Mouse (Mus musculus) MEL (cell line): ENCODE results near the gene Slc30a2.

Source experiments
- CTCF ChIP-seq, 3 experiments: IDR thresholded peaks in 2 of 3; conservative IDR thresholded peaks in 1 of 3; 2 replicates each; pipeline ENCODE4 v1.5.1; 2011 to 2012; ENCODE audit warnings: low read length in 3 of 3, low read depth in 2 of 3, mild to moderate bottlenecking in 2 of 3, improper control_type of control experiment in 1 of 3, inconsistent platforms in 1 of 3, mixed read lengths in 1 of 3, moderate library complexity in 1 of 3; ENCODE audit not compliant: control insufficient read depth in 1 of 3, insufficient read depth in 1 of 3, poor library complexity in 1 of 3, severe bottlenecking in 1 of 3
- GATA1 ChIP-seq: IDR thresholded peaks from 2 replicates; pipeline ENCODE4 v1.6.1; 2011; ENCODE audit warnings: low read depth, low read length, improper control_type of control experiment
- MYC ChIP-seq: IDR thresholded peaks from 2 replicates; pipeline ENCODE4 v1.6.1; 2011; ENCODE audit warnings: low read depth, mild to moderate bottlenecking, low read length, improper control_type of control experiment, moderate library complexity
- NRF1 ChIP-seq: IDR thresholded peaks from 2 replicates; pipeline ENCODE4 v1.6.1; 2014; ENCODE audit warnings: low read depth, mild to moderate bottlenecking, inconsistent platforms, low read length, improper control_type of control experiment, moderate library complexity; ENCODE audit not compliant: poor library complexity, insufficient read depth, severe bottlenecking
- POLR2AphosphoS2 ChIP-seq: IDR thresholded peaks from 2 replicates; pipeline ENCODE4 v1.6.1; 2011; ENCODE audit warnings: low read length, improper control_type of control experiment
- RCOR1 ChIP-seq: IDR thresholded peaks from 2 replicates; pipeline ENCODE4 v1.6.1; 2012; ENCODE audit warnings: low read depth, mild to moderate bottlenecking, inconsistent platforms, low read length, improper control_type of control experiment
- USF2 ChIP-seq, 2 experiments: IDR thresholded peaks; 2 replicates each; pipeline ENCODE4 v1.6.1; 2011 to 2012; ENCODE audit warnings: improper control_type of control experiment in 2 of 2, low read length in 2 of 2, borderline replicate concordance in 1 of 2, inconsistent platforms in 1 of 2, low read depth in 1 of 2, mild to moderate bottlenecking in 1 of 2; ENCODE audit not compliant: insufficient read depth in 1 of 2

DNA sequence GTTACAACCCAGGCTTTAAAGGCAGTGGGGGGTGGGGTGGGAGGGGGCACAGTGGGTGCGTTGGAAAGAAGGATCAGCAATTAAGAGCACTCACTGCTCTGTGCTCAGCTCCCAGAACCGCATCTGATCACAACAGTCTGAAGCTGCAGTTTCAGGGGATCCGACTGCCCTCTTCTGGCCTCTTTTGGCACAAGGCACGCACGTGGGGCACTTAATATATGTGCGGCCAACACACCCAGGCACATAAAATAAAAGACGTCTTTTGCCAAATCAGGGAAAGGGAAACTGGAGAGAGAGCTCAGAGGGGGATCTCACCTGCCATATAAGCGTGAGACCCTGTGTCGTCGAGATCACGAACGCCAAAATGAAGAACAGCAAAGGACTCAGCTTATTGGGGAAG, 50.0 kb downstream of the Slc30a2 start:
- no peak for TF ChIP-seq POLR2AphosphoS2
- TF ChIP-seq RCOR1 = no peak
- TF ChIP-seq CTCF (IDR thresholded peaks at IDR 0.05 in 2 of 3, conservative IDR thresholded peaks at IDR 0.05 in 1 of 3; ENCODE audit: control insufficient read depth in 1 of 3, insufficient read depth in 1 of 3, low read depth in 2 of 3, low read length in 3 of 3, poor library complexity in 1 of 3, severe bottlenecking in 1 of 3) = peak; percentile 45 to 84 (median 68)
- no peak for TF ChIP-seq NRF1
- TF ChIP-seq GATA1 = no peak
- TF ChIP-seq USF2 (IDR thresholded peaks at IDR 0.05; ENCODE audit: borderline replicate concordance in 1 of 2, insufficient read depth in 1 of 2, low read depth in 1 of 2, low read length in 2 of 2) = no peak
- peak; percentile 93 for TF ChIP-seq MYC
